Mouse (Mus musculus) stomach, postnatal 0 days (tissue): Measurements from ENCODE around the gene Dkc1. TPM values are rescaled to one million over a fixed set of nuclear protein-coding genes. Genes with fewer than 3 reads are reported as not detected.
A peak's percentile ranks its signal among the peaks of the same experiment; 100 is the strongest.

Source experiments
- ATAC-seq: fragments of 200-750 bp; cut with Nextera tagmentation; 2 replicates; pipeline ENCODE4 v1.8.0; 2017; ENCODE audit not compliant: low FRiP score, low TSS enrichment
- DNase-seq: peaks from one replicate; pipeline ENCODE4 v3.0.0-alpha.2; 2016; ENCODE audit warnings: low spot score
- H3K27ac ChIP-seq: fragments of 300-500 bp; sonication (generic); replicated peaks from 2 replicates; pipeline ENCODE4 v1.5.1; 2014; ENCODE audit warnings: mild to moderate bottlenecking, control low read depth
- H3K27me3 ChIP-seq: fragments of 300-500 bp; sonication (generic); 2 replicates; pipeline ENCODE4 v1.6.1; 2014; ENCODE audit warnings: low read length; ENCODE audit not compliant: control insufficient read depth, insufficient read depth
- H3K36me3 ChIP-seq: fragments of 300-500 bp; sonication (generic); 2 replicates; pipeline ENCODE4 v1.6.1; 2014; ENCODE audit warnings: low read length, mixed read lengths; ENCODE audit not compliant: control insufficient read depth, insufficient read depth
- H3K4me1 ChIP-seq: fragments of 300-500 bp; sonication (generic); replicated peaks from 2 replicates; pipeline ENCODE4 v1.6.1; 2014; ENCODE audit warnings: antibody characterized with exemption; ENCODE audit not compliant: control insufficient read depth, insufficient read depth
- H3K4me2 ChIP-seq: fragments of 300-500 bp; sonication (generic); replicated peaks from 2 replicates; pipeline ENCODE4 v1.6.1; 2014; ENCODE audit warnings: low read depth, mild to moderate bottlenecking, control low read depth, moderate library complexity
- H3K4me3 ChIP-seq: fragments of 300-500 bp; sonication (generic); 2 replicates; pipeline ENCODE4 v1.5.1; 2014; ENCODE audit warnings: low read depth, low read length, control low read depth
- H3K9ac ChIP-seq: fragments of 300-500 bp; sonication (generic); 2 replicates; pipeline ENCODE4 v1.6.1; 2014; ENCODE audit warnings: mild to moderate bottlenecking, low read length, control low read depth, mixed read lengths
- H3K9me3 ChIP-seq: fragments of 300-500 bp; sonication (generic); 2 replicates; pipeline ENCODE4 v1.6.1; 2016; ENCODE audit warnings: low read length; ENCODE audit not compliant: control insufficient read depth
- CTCF ChIP-seq: IDR thresholded peaks from 2 replicates; pipeline ENCODE4 v1.5.1; 2016; ENCODE audit warnings: antibody characterized with exemption, low read depth, mild to moderate bottlenecking, moderate library complexity
- EP300 ChIP-seq: optimal IDR thresholded peaks from 2 replicates; pipeline ENCODE3; 2016; ENCODE audit warnings: antibody characterized with exemption
- whole genome bisulfite sequencing: fragments of 180-500 bp; shearing (Covaris S2); extraction: QIAGEN DNeasy Blood & Tissue Kit; methylation state at CpG from one replicate; pipeline ENCODE4 v1.1.7; 2014; 5-methylcytosine and 5-hydroxymethylcytosine counted together
- polyA plus RNA-seq: library from polyadenylated mRNA; unstranded; fragments of >200 nt; fragmentation: Nextera tagmentation; extraction: Ambion mirVana; gene quantifications from 2 replicates; pipeline ENCODE4 v1.2.1, GENCODE M21; 2015

The Dkc1 gene
- polyA plus RNA-seq, 1 experiment from 2014 or later: 52.4 TPM

GRCm38 (mm10) chrX:75083982-75084773, 11.5 kb upstream of the Dkc1 start:
- peak overlapping the region; percentile 42 for H3K4me3 ChIP-seq
- TF ChIP-seq CTCF: no peak
- TF ChIP-seq EP300: no peak
- ATAC-seq (0 out of 2 replicates have a peak, but pooled peaks have one; percentile 18), DNase-seq (peak; percentile 15)
- peak overlapping the region; percentile 53 for H3K4me2 ChIP-seq
- H3K27me3 ChIP-seq: no peaks in the 10 kb centered on the region
- H3K4me1 ChIP-seq: no peaks in the 10 kb centered on the region
- H3K9me3 ChIP-seq: no peaks in the 10 kb centered on the region
- no peak overlapping the region; the same call in 1 of the 2 replicates for H3K27ac ChIP-seq
- H3K36me3 ChIP-seq: no peaks in the 10 kb centered on the region
- H3K9ac ChIP-seq: peak overlapping the region; percentile 55
- 19% methylated on average over 26 of the region's 26 CpGs for WGBS

GRCm38 (mm10) chrX:75084774-75085508, 10.7 kb upstream of the Dkc1 start, which contains the start of gene Gab3:
Gab3 (minus strand) TSS chrX:75085458.
- Histone ChIP-seq H3K9me3 (no peaks in the 10 kb centered on the region), H3K4me2 (peak within 1 kb of the TSS; percentile 53), H3K9ac (peak within 1 kb of the TSS; percentile 55), H3K27me3 (no peaks in the 10 kb centered on the region), H3K36me3 (no peaks in the 10 kb centered on the region), H3K4me1 (no peaks in the 10 kb centered on the region), H3K4me3 (peak within 1 kb of the TSS; percentile 42), H3K27ac (no peak within 1 kb of the TSS; the same call in 1 of the 2 replicates)
- ATAC-seq (peak; percentile 75; the same call in 1 of the 2 replicates), DNase-seq (peak; percentile 42)
- TF ChIP-seq EP300 (no peak), CTCF (no peak)
- WGBS: 25% methylated on average over 4 of the region's 17 CpGs

- TF ChIP-seq EP300 (no peak), CTCF (peak; percentile 40)
- 21% methylated on average over 1 of the region's 1 CpGs for WGBS
- no peak overlapping the region for H3K9ac ChIP-seq
- DNase-seq (no peak), ATAC-seq (no peak)
- no peaks in the 10 kb centered on the region for H3K4me1 ChIP-seq
- no peak overlapping the region for H3K4me3 ChIP-seq
- H3K27me3 ChIP-seq: no peaks in the 10 kb centered on the region
- H3K36me3 ChIP-seq: no peaks in the 10 kb centered on the region
- no peak overlapping the region for H3K4me2 ChIP-seq
- no peaks in the 10 kb centered on the region for H3K9me3 ChIP-seq
- H3K27ac ChIP-seq: no peak overlapping the region
Measured at GRCm38 (mm10) chrX:75085654-75086053, 10.0 kb upstream of the Dkc1 start.

- no peaks in the 10 kb centered on the region for H3K27me3 ChIP-seq
- no peaks in the 10 kb centered on the region for H3K4me1 ChIP-seq
- no peak for TF ChIP-seq EP300
- no peak for TF ChIP-seq CTCF
- 15% methylated on average over 23 of the region's 23 CpGs for WGBS
- H3K9ac ChIP-seq: peak overlapping the region; percentile 54
- peak; percentile 14 for DNase-seq
- H3K4me3 ChIP-seq: peak overlapping the region; percentile 46
- peak overlapping the region; percentile 67 for H3K27ac ChIP-seq
- H3K9me3 ChIP-seq: no peaks in the 10 kb centered on the region
- peak overlapping the region; percentile 60 for H3K4me2 ChIP-seq
- no peak for ATAC-seq
- H3K36me3 ChIP-seq: no peaks in the 10 kb centered on the region
Measured at GRCm38 (mm10) chrX:75096163-75096770, 613 bp downstream of the Dkc1 start.

- ATAC-seq (no peak), DNase-seq (no peak)
- TF ChIP-seq CTCF: no peak
- TF ChIP-seq EP300: no peak
- Histone ChIP-seq H3K27me3 (no peaks in the 10 kb centered on the region), H3K9ac (no peak overlapping the region), H3K4me2 (no peak overlapping the region), H3K4me1 (no peaks in the 10 kb centered on the region), H3K9me3 (no peaks in the 10 kb centered on the region), H3K27ac (no peak overlapping the region), H3K4me3 (no peak overlapping the region), H3K36me3 (no peaks in the 10 kb centered on the region)
- 86% methylated on average over 8 of the region's 8 CpGs for WGBS
Measured at GRCm38 (mm10) chrX:75098799-75099198, 3.1 kb downstream of the Dkc1 start.
